Mouse (Mus musculus) forebrain, embryonic 11.5 days (tissue): ENCODE results near the gene Zfp148. TPM values are rescaled to one million over a fixed set of nuclear protein-coding genes. Genes with fewer than 3 reads are reported as not detected.
A peak's percentile ranks its signal among the peaks of the same experiment; 100 is the strongest.

Source experiments
- ATAC-seq: fragments of 200-750 bp; cut with Nextera tagmentation; replicated peaks from 2 replicates; pipeline ENCODE4 v1.8.0; 2017; ENCODE audit warnings: moderate TSS enrichment; ENCODE audit not compliant: low FRiP score
- DNase-seq: peaks from one replicate; pipeline ENCODE4 v3.0.0-alpha.2; 2017; ENCODE audit warnings: low spot score
- H3K27ac ChIP-seq: fragments of 300-500 bp; sonication (generic); 2 replicates; pipeline ENCODE4 v1.5.1; 2014; ENCODE audit warnings: low read depth, low read length
- H3K27me3 ChIP-seq: fragments of 300-500 bp; sonication (generic); 2 replicates; pipeline ENCODE4 v1.6.1; 2014; ENCODE audit warnings: mild to moderate bottlenecking, low read length, mixed read lengths; ENCODE audit not compliant: control insufficient read depth, insufficient read depth
- H3K36me3 ChIP-seq: fragments of 300-500 bp; sonication (generic); 2 replicates; pipeline ENCODE4 v1.6.1; 2014; ENCODE audit warnings: mild to moderate bottlenecking, low read length, moderate library complexity, mixed read lengths; ENCODE audit not compliant: control insufficient read depth, insufficient read depth
- H3K4me1 ChIP-seq: fragments of 300-500 bp; sonication (generic); replicated peaks from 2 replicates; pipeline ENCODE4 v1.6.1; 2014; ENCODE audit warnings: low read length, mixed read lengths; ENCODE audit not compliant: control insufficient read depth, insufficient read depth
- H3K4me2 ChIP-seq: fragments of 300-500 bp; sonication (generic); 2 replicates; pipeline ENCODE4 v1.6.1; 2014; ENCODE audit warnings: low read depth, mild to moderate bottlenecking, low read length, moderate library complexity, mixed read lengths; ENCODE audit not compliant: severe bottlenecking
- H3K4me3 ChIP-seq: fragments of 300-500 bp; sonication (generic); 2 replicates; pipeline ENCODE4 v1.5.1; 2014; ENCODE audit warnings: low read depth, low read length
- H3K9ac ChIP-seq: fragments of 300-500 bp; sonication (generic); 2 replicates; pipeline ENCODE4 v1.6.1; 2014; ENCODE audit warnings: low read length
- H3K9me3 ChIP-seq: fragments of 300-500 bp; sonication (generic); 2 replicates; pipeline ENCODE4 v1.6.1; 2016; ENCODE audit warnings: low read length, mixed read lengths; ENCODE audit not compliant: control insufficient read depth
- WGBS: fragments of 180-500 bp; shearing (Covaris S2); extraction: QIAGEN DNeasy Blood & Tissue Kit; methylation state at CpG from one replicate; pipeline ENCODE4 v1.1.7; 2014; 5-methylcytosine and 5-hydroxymethylcytosine counted together
- polyA plus RNA-seq: library from polyadenylated mRNA; unstranded; fragments of >200 nt; fragmentation: Nextera tagmentation; extraction: Ambion mirVana; gene quantifications from 2 replicates; pipeline ENCODE4 v1.2.1, GENCODE M21; 2014

Gene Zfp148
- polyA plus RNA-seq, 1 experiment from 2014 or later = 54.1 TPM

DNA sequence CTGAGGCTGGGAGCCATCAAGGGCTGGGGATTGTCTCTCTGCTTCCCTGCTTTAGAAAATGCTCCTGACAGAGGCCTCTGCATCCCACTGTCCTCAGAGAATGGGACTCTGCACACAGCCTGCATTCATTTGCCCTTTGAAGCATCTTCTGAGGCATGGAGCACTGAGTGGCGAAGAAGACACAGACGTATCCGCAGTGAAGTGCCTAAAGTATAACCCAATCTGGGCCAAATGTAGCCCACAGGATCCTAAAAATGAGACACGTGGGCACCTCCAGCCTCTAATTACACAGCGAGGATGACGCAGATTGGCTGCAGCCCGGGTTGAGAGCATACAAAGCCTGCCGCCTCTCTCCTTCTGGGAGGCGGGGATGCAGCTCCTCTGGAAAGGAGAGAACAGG is 36.3 kb upstream of the Zfp148 start:
- DNase-seq (peak; percentile 39), ATAC-seq (no peak)
- H3K4me3 ChIP-seq = no peak overlapping the region
- 65% methylated on average over 9 of the region's 9 CpGs for WGBS
- H3K4me1 ChIP-seq = no peaks in the 10 kb centered on the region
- H3K9me3 ChIP-seq = no peaks in the 10 kb centered on the region
- H3K9ac ChIP-seq = no peak overlapping the region
- no peak overlapping the region for H3K27ac ChIP-seq
- H3K36me3 ChIP-seq = no peaks in the 10 kb centered on the region
- no peak overlapping the region for H3K4me2 ChIP-seq
- no peaks in the 10 kb centered on the region for H3K27me3 ChIP-seq

DNA sequence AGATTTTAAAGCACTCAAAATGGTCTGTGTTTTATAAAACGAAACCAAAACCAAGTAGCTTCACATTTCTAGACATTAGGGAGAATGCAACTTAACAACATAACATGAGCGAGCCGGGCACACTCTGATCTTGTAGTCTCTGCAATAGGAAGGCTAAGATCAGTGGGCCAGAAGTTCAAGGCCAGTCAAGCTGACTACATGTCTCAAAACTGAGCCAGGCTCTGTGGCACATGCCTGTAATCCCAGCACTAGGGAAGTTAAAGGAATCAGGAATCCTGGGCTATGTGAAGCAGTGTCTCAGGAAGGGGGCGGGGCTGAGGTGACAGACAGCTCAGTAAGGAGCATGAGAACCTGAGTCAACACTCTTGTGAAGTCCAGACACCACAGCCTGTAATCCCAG is 35.8 kb upstream of the Zfp148 start:
- DNase-seq (peak; percentile 44), ATAC-seq (no peak)
- Histone ChIP-seq H3K36me3 (no peaks in the 10 kb centered on the region), H3K4me3 (no peak overlapping the region), H3K27me3 (no peaks in the 10 kb centered on the region), H3K27ac (no peak overlapping the region), H3K4me1 (no peaks in the 10 kb centered on the region), H3K9me3 (no peaks in the 10 kb centered on the region), H3K9ac (no peak overlapping the region), H3K4me2 (no peak overlapping the region)
- WGBS = 84% methylated on average over 4 of the region's 4 CpGs

DNA sequence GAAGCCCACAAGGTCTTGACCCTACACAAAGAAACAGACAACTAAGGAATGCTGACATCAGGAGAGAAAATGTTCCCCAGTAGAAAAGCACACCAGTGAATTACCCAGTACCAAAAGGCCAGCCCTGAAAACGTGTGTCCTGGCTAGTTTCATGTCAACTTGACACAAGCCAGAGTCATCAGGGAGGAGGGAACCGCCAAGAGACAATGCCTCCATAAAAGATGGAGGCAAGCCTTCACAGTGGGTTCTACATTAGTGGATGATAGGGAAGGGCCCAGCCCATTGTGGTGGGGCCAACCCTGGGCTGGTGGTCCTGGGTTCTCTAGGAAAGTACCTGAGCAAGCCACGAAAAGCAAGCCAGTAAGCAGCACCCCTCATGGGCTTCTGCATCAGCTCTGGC is 34.3 kb upstream of the Zfp148 start:
- no peak overlapping the region for H3K9ac ChIP-seq
- no peaks in the 10 kb centered on the region for H3K4me1 ChIP-seq
- WGBS = 72% methylated on average over 3 of the region's 3 CpGs
- DNase-seq (peak; percentile 37), ATAC-seq (no peak)
- no peaks in the 10 kb centered on the region for H3K36me3 ChIP-seq
- no peaks in the 10 kb centered on the region for H3K27me3 ChIP-seq
- no peak overlapping the region for H3K27ac ChIP-seq
- H3K4me3 ChIP-seq = no peak overlapping the region
- no peaks in the 10 kb centered on the region for H3K9me3 ChIP-seq
- H3K4me2 ChIP-seq = no peak overlapping the region

DNA sequence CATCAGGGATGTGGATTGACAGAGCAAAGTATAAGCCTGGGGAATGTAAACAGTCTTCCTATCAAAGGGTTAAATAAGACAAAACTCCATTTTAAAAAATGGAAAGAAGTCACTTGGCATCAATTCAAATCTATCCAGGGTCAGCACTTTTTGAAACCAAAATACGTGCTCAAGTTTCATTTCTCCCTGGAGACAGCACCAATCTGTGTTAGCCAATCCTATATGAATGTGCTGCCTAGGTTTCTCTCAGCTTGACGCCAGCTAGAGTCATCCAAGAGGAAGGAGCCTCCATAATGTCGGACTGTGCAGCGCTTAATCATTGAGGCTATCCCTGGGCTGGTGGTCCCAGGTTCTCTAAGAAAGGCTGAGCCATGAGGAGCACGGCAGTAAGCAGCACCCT is 33.5 kb upstream of the Zfp148 start:
- no peak overlapping the region for H3K4me2 ChIP-seq
- WGBS = 75% methylated on average over 5 of the region's 5 CpGs
- ATAC-seq = no peak

DNA sequence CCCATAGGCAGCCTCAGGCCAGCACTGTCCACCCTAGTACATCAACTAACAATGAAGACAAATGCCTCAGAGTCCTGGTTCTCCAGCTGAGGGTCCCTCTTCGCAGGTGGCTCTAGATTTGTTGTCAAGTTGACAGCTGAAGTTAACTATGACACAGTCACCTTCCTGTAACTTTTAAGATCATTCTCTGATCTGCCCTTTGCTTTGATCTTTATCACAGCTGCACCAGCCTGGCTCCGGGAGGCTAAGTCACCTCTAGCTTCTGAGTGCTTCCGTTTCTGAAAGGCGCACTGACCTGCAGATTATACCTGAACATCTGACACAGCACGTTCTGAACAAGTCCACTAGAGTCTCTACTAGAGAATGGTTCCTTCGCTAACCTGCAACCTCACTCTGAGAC is 22.8 kb upstream of the Zfp148 start:
- no peak overlapping the region for H3K9ac ChIP-seq
- no peak overlapping the region for H3K4me3 ChIP-seq
- H3K4me1 ChIP-seq = no peaks in the 10 kb centered on the region
- H3K27ac ChIP-seq = no peak overlapping the region
- H3K36me3 ChIP-seq = no peaks in the 10 kb centered on the region
- H3K4me2 ChIP-seq = no peak overlapping the region
- DNase-seq (no peak), ATAC-seq (no peak)
- no peaks in the 10 kb centered on the region for H3K9me3 ChIP-seq
- no peaks in the 10 kb centered on the region for H3K27me3 ChIP-seq
- WGBS = 94% methylated on average over 6 of the region's 6 CpGs

More for the DNA sequence above, 33.5 kb upstream of the Zfp148 start:
- H3K4me3 ChIP-seq = no peak overlapping the region
- H3K36me3 ChIP-seq = no peaks in the 10 kb centered on the region
- peak; percentile 41 for DNase-seq
- H3K27ac ChIP-seq = no peak overlapping the region
- H3K27me3 ChIP-seq = no peaks in the 10 kb centered on the region
- H3K9me3 ChIP-seq = no peaks in the 10 kb centered on the region
- H3K9ac ChIP-seq = no peak overlapping the region
- H3K4me1 ChIP-seq = no peaks in the 10 kb centered on the region

DNA sequence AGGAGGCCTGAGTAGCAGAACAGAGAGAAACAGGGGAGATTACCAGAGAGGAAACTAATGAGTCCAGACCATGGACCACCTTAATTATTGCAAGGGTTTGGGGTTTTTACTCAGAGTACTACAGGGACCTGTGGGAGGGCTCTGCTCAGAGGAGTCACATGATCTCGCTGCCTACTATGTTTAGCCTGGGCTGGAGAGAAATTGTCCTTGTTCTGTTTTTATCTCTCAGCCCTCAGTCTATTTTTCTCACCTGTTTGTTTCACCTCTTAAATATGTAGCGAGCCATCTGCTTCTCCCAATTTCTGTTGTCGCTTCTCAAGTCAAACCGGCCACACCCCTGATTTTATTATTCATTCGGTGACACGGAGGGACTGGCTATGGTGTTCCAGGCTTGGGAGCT is 14.9 kb upstream of the Zfp148 start:
- DNase-seq = no peak
- no peaks in the 10 kb centered on the region for H3K9me3 ChIP-seq
- no peak overlapping the region for H3K4me2 ChIP-seq
- H3K4me1 ChIP-seq = no peaks in the 10 kb centered on the region
- H3K9ac ChIP-seq = no peak overlapping the region
- no peak overlapping the region for H3K4me3 ChIP-seq
- H3K27me3 ChIP-seq = no peaks in the 10 kb centered on the region
- ATAC-seq = no peak
- no peak overlapping the region for H3K27ac ChIP-seq
- H3K36me3 ChIP-seq = no peaks in the 10 kb centered on the region
- 89% methylated on average over 6 of the region's 6 CpGs for WGBS

DNA sequence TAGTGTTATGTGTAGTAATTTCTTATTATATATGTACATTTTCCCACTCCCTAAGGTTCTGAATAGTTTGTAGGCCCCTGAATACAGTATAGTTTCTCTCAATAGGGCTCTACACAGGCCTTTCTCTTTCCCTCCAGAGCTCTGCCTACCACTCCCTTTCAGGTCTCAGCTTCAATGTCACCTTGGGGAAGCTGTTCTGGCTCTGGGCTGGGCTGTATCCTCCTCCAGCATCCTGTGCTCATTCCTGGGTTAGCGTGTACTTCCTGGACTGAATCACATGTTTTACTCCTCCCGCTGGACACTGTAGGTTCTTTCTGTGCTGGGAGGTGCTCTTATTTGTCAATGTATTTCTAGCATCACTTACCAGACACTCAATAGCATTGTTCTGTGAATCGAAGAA is 12.0 kb upstream of the Zfp148 start:
- H3K27me3 ChIP-seq = no peaks in the 10 kb centered on the region
- H3K27ac ChIP-seq = no peak overlapping the region
- no peaks in the 10 kb centered on the region for H3K9me3 ChIP-seq
- 84% methylated on average over 3 of the region's 3 CpGs for WGBS
- DNase-seq = no peak
- no peak overlapping the region for H3K9ac ChIP-seq
- no peak overlapping the region for H3K4me3 ChIP-seq
- no peak overlapping the region for H3K4me2 ChIP-seq
- no peak for ATAC-seq
- H3K36me3 ChIP-seq = no peaks in the 10 kb centered on the region
- no peaks in the 10 kb centered on the region for H3K4me1 ChIP-seq

DNA sequence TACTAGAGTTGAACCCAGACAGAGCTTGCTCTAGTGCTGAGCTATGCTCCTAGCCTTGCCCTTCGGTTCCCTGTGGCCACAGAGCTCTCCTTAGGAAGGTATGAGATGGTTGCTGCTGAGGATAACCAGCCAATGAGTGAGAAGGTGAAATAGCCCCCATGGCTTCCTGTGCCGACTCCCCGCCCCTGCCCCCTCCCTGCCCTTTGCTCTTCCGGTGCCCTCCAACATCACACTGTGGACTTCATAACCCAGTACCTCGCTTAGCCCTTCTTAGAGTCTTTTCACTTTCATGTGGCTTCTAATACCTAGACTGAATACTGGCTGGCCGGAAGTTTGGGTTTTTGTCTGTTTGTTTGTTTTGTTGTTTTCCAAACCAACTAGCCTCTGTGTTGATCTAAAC is 9.8 kb upstream of the Zfp148 start:
- Histone ChIP-seq H3K27ac (no peak overlapping the region), H3K4me2 (no peak overlapping the region), H3K4me1 (no peaks in the 10 kb centered on the region), H3K36me3 (no peaks in the 10 kb centered on the region), H3K27me3 (no peaks in the 10 kb centered on the region), H3K4me3 (no peak overlapping the region), H3K9me3 (no peaks in the 10 kb centered on the region), H3K9ac (no peak overlapping the region)
- 68% methylated on average over 6 of the region's 6 CpGs for WGBS
- no peak for DNase-seq
- no peak for ATAC-seq

DNA sequence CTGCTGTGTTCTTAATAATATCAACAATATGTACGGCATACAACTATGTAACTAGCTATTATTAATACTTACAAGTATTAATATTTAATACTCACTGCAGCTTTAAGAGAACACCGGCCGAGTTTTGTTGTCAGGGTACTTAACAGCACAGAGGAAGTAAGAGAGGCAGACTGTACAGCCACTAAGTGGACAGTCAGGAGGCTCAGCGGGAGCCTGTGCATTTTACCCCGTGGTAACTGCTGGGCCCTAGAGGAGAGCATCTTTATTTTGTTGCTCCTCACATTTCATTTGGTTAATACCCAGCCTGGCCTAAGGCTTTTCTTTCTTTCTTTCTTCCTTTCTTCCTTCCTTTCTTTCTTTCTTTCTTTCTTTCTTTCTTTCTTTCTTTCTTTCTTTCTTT is 8.0 kb upstream of the Zfp148 start:
- Histone ChIP-seq H3K4me3 (no peak overlapping the region), H3K4me2 (no peak overlapping the region), H3K9me3 (no peaks in the 10 kb centered on the region), H3K36me3 (no peaks in the 10 kb centered on the region), H3K4me1 (no peaks in the 10 kb centered on the region), H3K27ac (no peak overlapping the region), H3K9ac (no peak overlapping the region), H3K27me3 (no peaks in the 10 kb centered on the region)
- no peak for DNase-seq
- ATAC-seq = no peak
- WGBS = 75% methylated on average over 5 of the region's 5 CpGs
